ENCODE assay signal across 7 mouse cellular contexts in the genomic region with DNA sequence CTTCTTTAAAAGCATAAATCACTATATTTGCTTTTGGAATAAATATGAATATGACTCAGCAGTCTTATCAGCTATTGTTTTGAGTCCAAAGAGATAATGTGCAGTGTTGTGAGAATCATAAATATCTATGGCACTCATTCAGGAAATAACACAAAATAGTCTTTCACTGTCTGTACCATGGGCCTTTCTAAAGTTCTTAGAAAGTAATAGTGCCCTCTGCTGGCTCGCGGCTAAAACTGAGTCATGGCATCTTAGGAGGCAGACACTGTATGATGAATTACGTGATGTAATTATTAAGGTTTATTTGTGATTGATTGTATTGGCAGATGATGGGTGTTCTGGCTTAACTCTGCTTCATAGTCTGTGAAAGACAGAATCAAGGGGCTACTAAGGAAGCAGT. TPM values are rescaled to one million over a fixed set of nuclear protein-coding genes. Genes with fewer than 3 reads are reported as not detected.
A peak's percentile ranks its signal among the peaks of the same experiment; 100 is the strongest.
DNase-seq lines count a peak whose midpoint lies in the region; ATAC-seq and TF ChIP-seq lines count a peak whose summit lies in the region.

No protein-coding gene starts in this region.

- CTCF ChIA-PET in Patski (lab: Charles Lee) = interaction anchor here (0.6 to 2.1 kb wide), 8 partner anchors 11 to 271 kb away, joined by 3 to 10 read pairs (median 3); no protein-coding TSS in a partner anchor

- POLR2A ChIA-PET in Patski (lab: Charles Lee) = no interaction called here

- H3K4me1 ChIP-seq in heart, postnatal 0 days (ENCODE audit: control insufficient read depth, insufficient read depth) = no peaks in the 10 kb centered on the region
- H3K4me1 ChIP-seq in lung, embryonic 14.5 days (ENCODE audit: insufficient read depth) = no peaks in the 10 kb centered on the region

- H3K27me3 ChIP-seq in Patski = no peaks in the 10 kb centered on the region
- no peaks in the 10 kb centered on the region for H3K27me3 ChIP-seq in heart, postnatal 0 days (ENCODE audit: control insufficient read depth, insufficient read depth, low read length)
- no peaks in the 10 kb centered on the region for H3K27me3 ChIP-seq in lung, embryonic 14.5 days (ENCODE audit: insufficient read depth, low read length)

- no peak overlapping the region for H3K9ac ChIP-seq in heart, postnatal 0 days (replicated peaks; ENCODE audit: low read depth, low read length)
- no peak overlapping the region for H3K9ac ChIP-seq in lung, embryonic 14.5 days

- in situ Hi-C loops in Patski (cut with MboI; ENCODE audit: low pct_unique_long_range_greater_than_20kb) = loop anchor here (5.0 kb wide), 1 partner anchor 231 kb away; no protein-coding TSS in a partner anchor

- no peaks in the 10 kb centered on the region for H3K9me3 ChIP-seq in heart, postnatal 0 days (replicated peaks; ENCODE audit: control insufficient read depth, low read length)
- H3K9me3 ChIP-seq in lung, embryonic 14.5 days (ENCODE audit: low read depth, low read length) = no peaks in the 10 kb centered on the region

- WGBS in heart, postnatal 0 days = 11% methylated on average over 3 of the region's 3 CpGs
- WGBS in lung, embryonic 14.5 days = 13% methylated on average over 3 of the region's 3 CpGs

- H3K36me3 ChIP-seq in heart, postnatal 0 days (replicated peaks; ENCODE audit: control insufficient read depth, insufficient read depth, low read length) = no peaks in the 10 kb centered on the region
- H3K36me3 ChIP-seq in lung, embryonic 14.5 days (ENCODE audit: insufficient read depth) = no peaks in the 10 kb centered on the region

- peak; percentile 81 for TF ChIP-seq CTCF in Patski (IDR thresholded peaks at IDR 0.05)
- peak; percentile 77 for TF ChIP-seq CTCF in heart, postnatal 0 days (IDR thresholded peaks at IDR 0.05; ENCODE audit: low read depth)
- TF ChIP-seq CTCF in lung, embryonic 14.5 days (IDR thresholded peaks at IDR 0.05; ENCODE audit: low read depth) = peak; percentile 71

- H3K4me2 ChIP-seq in heart, postnatal 0 days (ENCODE audit: low read depth, low read length) = no peak overlapping the region
- H3K4me2 ChIP-seq in lung, embryonic 14.5 days = no peak overlapping the region

- H3K4me3 ChIP-seq in heart, postnatal 0 days (ENCODE audit: low read depth, low read length) = no peak overlapping the region
- no peak overlapping the region for H3K4me3 ChIP-seq in lung, embryonic 14.5 days (ENCODE audit: low read depth, low read length)

- ATAC-seq in Patski = peak; percentile 73
- ATAC-seq in heart, postnatal 0 days (ENCODE audit: insufficient read depth, low read depth) = peak; percentile 39; the same call in 1 of the 2 replicates
- peak; percentile 75; the same call in 1 of the 2 replicates for ATAC-seq in lung, embryonic 14.5 days (ENCODE audit: insufficient read depth)

- TF ChIP-seq EP300 in heart, postnatal 0 days (IDR thresholded peaks at IDR 0.05; ENCODE audit: low read depth) = no peak

- no peak overlapping the region for H3K27ac ChIP-seq in heart, postnatal 0 days (ENCODE audit: low read depth)
- no peak overlapping the region for H3K27ac ChIP-seq in lung, embryonic 14.5 days (ENCODE audit: low read depth)

- peak; percentile 26 to 50 for DNase-seq in CD8-positive naive resting alpha-beta T cell, adult 2 months (ENCODE audit: low read depth in 2 of 2, low spot score in 2 of 2)
- no peak for DNase-seq in Patski (ENCODE audit: low read depth, low spot score)
- peak; percentile 61 to 75 for DNase-seq in cerebellum, postnatal 36 days
- DNase-seq in heart, postnatal 0 days (ENCODE audit: low spot score) = peak; percentile 69
- peak; percentile 41 for DNase-seq in kidney, postnatal 14 days
- peak; percentile 81 for DNase-seq in lung, embryonic 14.5 days
- peak; percentile 56 for DNase-seq in right cerebral cortex, postnatal 4 days

RNA-seq across cellular contexts. Expression of gene Gprin3, which starts 57.5 kb away (rescaled TPM):
- 0.13 TPM for polyA plus RNA-seq in Patski (2021)
- total RNA-seq in heart, postnatal 0 days (2014; rRNA removed; ENCODE audit: low replicate concordance) = 2.0 and 2.9 TPM in 2 replicates
- 1.9 and 2.0 TPM in 2 replicates for polyA plus RNA-seq in heart, postnatal 0 days (2015; fragmentation: Nextera tagmentation; extraction: Ambion mirVana)
- polyA plus RNA-seq in lung, embryonic 14.5 days (2014; fragmentation: Nextera tagmentation; extraction: Ambion mirVana) = 6.2 and 7.1 TPM in 2 replicates
